Mouse (Mus musculus): ENCODE results near the gene Ndufs1.
A peak's percentile ranks its signal among the peaks of the same experiment; 100 is the strongest.
"Not testable (repeated sequence)": the region's sequence is repeated elsewhere in the genome, so short reads cannot be mapped to it uniquely, and the experiment has no call there.

The Ndufs1 gene

GRCm38 (mm10) chr1:63176604-63177421 is at the start of gene Ndufs1, which contains the start of gene Eef1b2:
TSS of gene Ndufs1 (minus strand) at chr1:63176833.
TSS of gene Eef1b2 (plus strand) at chr1:63176825.
- peak; percentile 96 for DNase-seq (ENCODE audit: low read depth, low spot score)

GRCm38 (mm10) chr1:63225890-63226289 is 49.3 kb upstream of the Ndufs1 start:
- DNase-seq (ENCODE audit: low read depth, low spot score), result peak; percentile 38

GRCm38 (mm10) chr1:63225009-63225408 is 48.4 kb upstream of the Ndufs1 start:
- no peak for DNase-seq (ENCODE audit: low read depth, low spot score)

DNA sequence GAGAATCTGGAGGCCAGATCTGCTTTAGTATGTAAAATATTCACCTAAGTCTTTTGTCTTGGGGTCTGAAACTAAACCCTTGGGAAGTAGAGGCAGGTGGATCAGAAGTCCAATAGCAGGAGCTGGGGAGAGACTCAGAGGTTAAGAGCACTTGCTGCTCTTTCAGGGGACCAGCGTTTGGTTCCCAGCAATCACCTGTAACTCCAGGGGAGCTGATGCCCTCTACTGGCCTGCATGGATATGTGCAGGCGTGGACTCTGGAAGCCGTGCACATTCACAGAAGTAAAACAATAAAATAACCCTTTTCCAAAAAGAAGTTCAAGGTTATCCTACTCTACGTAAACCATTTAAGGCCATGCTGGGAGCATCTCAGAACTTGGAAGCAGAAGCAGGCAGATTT is 42.6 kb upstream of the Ndufs1 start:
- no peak for DNase-seq (ENCODE audit: low read depth, low spot score)

- DNase-seq (ENCODE audit: low read depth, low spot score), result no peak
Measured at GRCm38 (mm10) chr1:63214631-63215030, 38.0 kb upstream of the Ndufs1 start.

DNA sequence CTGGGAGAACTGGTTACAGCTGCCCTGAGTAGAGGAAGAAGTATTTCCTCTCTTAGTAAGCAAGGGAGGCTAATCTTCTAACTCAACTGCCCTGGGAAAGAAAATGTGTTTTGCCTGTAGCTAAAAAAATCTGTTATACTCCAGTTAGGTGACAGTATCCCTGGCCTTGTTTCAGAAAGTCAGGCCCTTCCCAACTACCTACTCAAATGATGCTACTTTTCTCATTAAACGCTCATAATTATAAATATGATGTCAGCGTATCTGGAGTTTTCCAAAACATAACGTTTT is 37.6 kb upstream of the Ndufs1 start, which contains the start of gene Gpr1:
Gpr1 (minus strand) TSS at position 273 of the 288 bp plus-strand sequence.
- no peak for DNase-seq (ENCODE audit: low read depth, low spot score)

GRCm38 (mm10) chr1:63213478-63214270 is 37.0 kb upstream of the Ndufs1 start:
- no peak for DNase-seq (ENCODE audit: low read depth, low spot score)

GRCm38 (mm10) chr1:63209861-63210529 is 33.4 kb upstream of the Ndufs1 start:
- no peak for DNase-seq (ENCODE audit: low read depth, low spot score)

GRCm38 (mm10) chr1:63207607-63208006 is 31.0 kb upstream of the Ndufs1 start:
- DNase-seq (ENCODE audit: low read depth, low spot score), result no peak

DNA sequence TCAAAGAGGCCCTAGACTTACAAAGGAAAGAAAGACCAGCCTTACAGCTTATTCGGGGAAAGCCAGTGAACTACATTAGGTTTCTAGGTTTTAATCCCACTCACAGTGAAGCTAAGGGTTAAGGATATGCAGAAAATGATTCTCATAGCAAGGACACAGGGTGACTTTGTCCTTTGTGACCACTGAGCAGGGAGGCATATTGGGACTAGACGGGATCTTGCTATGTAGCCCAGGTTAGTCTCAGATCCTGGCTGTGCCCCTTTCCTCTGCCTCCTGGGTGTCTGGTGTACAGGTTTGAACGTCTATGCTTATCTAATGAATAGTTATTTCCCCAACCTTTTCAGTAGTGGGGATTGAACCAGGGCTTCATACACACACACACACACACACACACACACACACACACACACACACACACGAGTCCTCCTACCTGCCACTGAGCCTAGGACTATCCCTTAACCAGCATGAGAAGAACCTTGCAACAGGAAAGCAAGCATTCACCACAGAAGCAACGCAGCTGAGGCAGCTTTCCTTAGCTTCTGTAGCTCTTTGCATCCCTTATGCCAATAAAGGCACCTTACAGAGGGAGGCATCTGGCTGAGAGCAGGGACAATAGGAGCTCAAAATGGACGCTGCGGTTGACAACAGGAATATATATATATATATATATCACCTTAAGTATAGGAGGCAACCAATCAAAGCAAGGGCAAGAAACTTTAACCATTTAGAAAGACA is 28.2 kb upstream of the Ndufs1 start:
- DNase-seq (ENCODE audit: low read depth, low spot score), result no peak

DNA sequence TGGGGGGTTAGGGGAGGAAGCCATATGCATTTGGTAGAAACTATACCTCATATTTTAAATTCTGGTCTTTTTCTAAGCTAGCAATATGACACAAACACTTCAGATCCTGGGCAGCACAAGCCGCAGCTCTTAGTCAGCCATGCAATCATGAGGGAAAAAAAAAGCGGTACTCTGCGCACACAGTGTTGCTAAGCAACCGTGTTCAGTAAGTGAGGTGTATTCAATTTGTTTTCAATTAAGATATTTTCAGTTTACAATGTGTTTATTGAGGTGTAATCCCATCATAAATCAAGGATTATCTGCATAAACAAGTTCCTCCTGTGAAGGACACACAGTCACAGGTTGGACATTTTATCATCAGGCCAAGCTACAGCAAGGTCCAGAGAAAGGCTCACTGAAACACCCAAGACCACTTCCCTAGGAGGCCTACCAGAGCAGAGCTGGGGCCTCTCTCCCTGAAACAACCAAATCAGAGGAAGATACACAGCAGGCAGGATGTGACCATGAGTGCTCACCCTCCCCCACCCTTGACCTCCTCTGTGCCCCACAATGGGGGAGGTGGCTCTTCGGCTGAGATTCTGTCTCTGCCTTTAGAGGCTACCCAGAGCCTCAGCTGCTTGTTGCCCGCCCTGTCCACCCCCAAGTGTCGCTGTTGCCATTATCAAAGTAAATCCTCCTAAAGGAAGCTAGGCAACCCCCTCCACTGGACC is 27.5 kb upstream of the Ndufs1 start:
- DNase-seq (ENCODE audit: low read depth, low spot score), result peak; percentile 45

DNA sequence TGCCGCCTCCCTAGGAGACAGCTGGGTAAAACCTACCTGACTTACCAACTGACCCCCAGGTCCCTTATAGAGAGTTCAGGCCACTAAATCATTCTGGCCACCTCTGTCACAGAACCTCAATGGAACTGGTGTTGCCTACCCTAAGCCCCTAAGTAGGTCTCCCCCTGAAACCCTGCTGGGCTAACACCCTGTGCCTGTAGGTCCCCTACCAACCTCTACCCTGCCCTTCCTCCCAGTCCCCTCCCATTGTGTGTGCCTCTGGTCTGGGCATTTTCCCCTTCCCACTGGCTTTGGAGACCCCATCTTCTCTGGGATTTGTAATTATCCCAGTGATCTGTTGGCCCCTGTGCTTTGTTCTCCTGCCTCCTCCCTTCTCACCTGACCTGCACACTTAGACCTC is 26.8 kb upstream of the Ndufs1 start:
- DNase-seq (ENCODE audit: low read depth, low spot score), result no peak

- DNase-seq (ENCODE audit: low read depth, low spot score), result no peak
Measured at GRCm38 (mm10) chr1:63201672-63202071, 25.0 kb upstream of the Ndufs1 start.

DNA sequence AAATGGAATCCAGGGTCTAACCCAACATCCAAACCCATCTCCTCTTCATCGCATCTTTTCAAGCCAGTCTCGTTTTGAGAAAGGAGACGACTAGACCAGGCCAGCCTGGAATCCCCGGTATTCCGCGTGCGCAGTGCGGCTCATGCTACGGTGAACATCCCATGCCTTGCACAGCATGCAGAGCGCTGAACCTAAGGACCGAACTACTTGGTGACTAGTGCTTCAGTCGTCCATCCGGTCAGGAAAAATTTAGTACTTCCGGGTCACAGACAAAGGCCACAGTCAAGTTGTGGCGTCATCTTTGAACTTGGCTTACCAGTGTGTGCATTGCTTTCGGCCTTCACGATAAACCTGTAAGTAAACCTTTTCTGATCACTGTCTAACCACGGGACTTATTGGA is 23.7 kb upstream of the Ndufs1 start:
- DNase-seq (ENCODE audit: low read depth, low spot score), result no peak

- no peak for DNase-seq (ENCODE audit: low read depth, low spot score)
Measured at GRCm38 (mm10) chr1:63199387-63199786, 22.8 kb upstream of the Ndufs1 start.

GRCm38 (mm10) chr1:63195848-63196512 is 19.3 kb upstream of the Ndufs1 start:
- no peak for DNase-seq (ENCODE audit: low read depth, low spot score)

GRCm38 (mm10) chr1:63192306-63193065 is 15.9 kb upstream of the Ndufs1 start:
- no peak for DNase-seq (ENCODE audit: low read depth, low spot score)

DNA sequence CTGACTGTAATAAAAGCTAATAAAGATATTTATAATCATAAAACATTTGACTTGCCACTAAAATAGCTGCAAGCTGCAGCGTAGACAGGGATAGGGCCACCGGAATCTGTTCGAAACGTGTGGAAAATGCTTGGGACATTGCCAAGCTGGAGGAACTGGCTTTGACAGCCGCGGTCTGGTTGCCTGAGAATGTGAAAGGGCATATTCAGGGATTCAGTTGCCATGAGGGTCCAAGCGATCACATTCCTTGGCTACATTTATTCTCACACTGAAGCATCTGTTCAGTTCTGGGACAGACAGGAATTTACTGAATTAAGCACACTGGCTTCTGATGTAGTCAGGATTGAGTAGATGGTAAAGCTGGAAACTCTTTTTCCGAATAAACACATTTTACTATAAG is 14.2 kb upstream of the Ndufs1 start:
- no peak for DNase-seq (ENCODE audit: low read depth, low spot score)

DNA sequence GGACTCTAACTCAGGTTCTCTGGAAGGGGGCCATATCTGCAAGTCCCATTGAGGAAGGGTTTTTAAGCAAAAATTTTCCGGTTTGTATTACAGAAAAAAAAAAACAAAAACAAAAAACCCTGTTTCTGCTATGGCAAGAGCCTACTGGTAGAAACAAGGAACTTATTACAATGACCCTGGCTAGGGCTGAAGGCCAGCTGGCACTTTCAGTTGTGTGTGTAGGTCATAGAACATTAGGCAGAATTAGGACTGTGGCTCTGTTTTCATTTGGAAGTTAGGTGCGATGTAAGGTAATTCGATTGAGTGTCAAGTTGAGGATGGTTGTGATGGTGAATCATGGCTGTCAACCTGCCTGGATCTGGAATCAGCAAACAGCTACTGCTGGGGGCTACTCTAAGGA is 11.9 kb upstream of the Ndufs1 start:
- no peak for DNase-seq (ENCODE audit: low read depth, low spot score)

- not testable (repeated sequence) for DNase-seq (ENCODE audit: low read depth, low spot score)
Measured at GRCm38 (mm10) chr1:63185430-63185829, 8.8 kb upstream of the Ndufs1 start.

Data from embryo, embryonic 11.5 days (tissue).